Mouse (Mus musculus) liver, adult 2 months (tissue): ENCODE measurements at regions not wholly inside any gene's neighbourhood (a gene's known extent, or its start where the extent isn't known, plus 50 kb on each side); places are given as distances from the start of the nearest gene placed in this dataset.

Experiments used
- DNase-seq: peaks from one replicate; pipeline ENCODE4 v3.0.0-alpha.2; 2011; ENCODE audit warnings: low read depth, low spot score; ENCODE audit errors: extremely low read depth
- H3K27ac ChIP-seq: fragments of 200-500 bp; replicated peaks from 2 replicates; pipeline ENCODE4 v1.5.1; 2012; ENCODE audit warnings: low read depth, mild to moderate bottlenecking, control low read depth, inconsistent platforms, low read length; ENCODE audit not compliant: insufficient read depth
- H3K27me3 ChIP-seq: fragments of 200-500 bp; 2 replicates; pipeline ENCODE4 v1.6.1; 2012; ENCODE audit warnings: mild to moderate bottlenecking, moderate library complexity, low read length, inconsistent platforms; ENCODE audit not compliant: control insufficient read depth, insufficient read depth
- H3K36me3 ChIP-seq: fragments of 200-500 bp; 2 replicates; pipeline ENCODE4 v1.6.1; 2012; ENCODE audit warnings: low read length, inconsistent platforms; ENCODE audit not compliant: control insufficient read depth, insufficient read depth
- H3K4me1 ChIP-seq: fragments of 200-500 bp; 2 replicates; pipeline ENCODE4 v1.6.1; 2011; ENCODE audit warnings: low read length; ENCODE audit not compliant: control insufficient read depth, insufficient read depth
- H3K4me3 ChIP-seq: fragments of 200-500 bp; 2 replicates; pipeline ENCODE4 v1.5.1; 2011; ENCODE audit warnings: low read depth, mild to moderate bottlenecking, control low read depth, low read length, moderate library complexity; ENCODE audit not compliant: insufficient read depth
- H3K79me2 ChIP-seq: fragments of 200-500 bp; 2 replicates; pipeline ENCODE4 v1.6.1; 2012; ENCODE audit warnings: inconsistent platforms, mild to moderate bottlenecking, low read length, moderate library complexity; ENCODE audit not compliant: control insufficient read depth, insufficient read depth
- H3K9ac ChIP-seq: fragments of 200-500 bp; 2 replicates; pipeline ENCODE4 v1.6.1; 2012; ENCODE audit warnings: low read depth, mild to moderate bottlenecking, control low read depth, inconsistent platforms, low read length
- CTCF ChIP-seq: fragments of 200-500 bp; IDR thresholded peaks from 2 replicates; pipeline ENCODE4 v1.5.1; 2011; ENCODE audit warnings: low read depth, low read length, control low read depth
- POLR2A ChIP-seq: fragments of 200-500 bp; IDR thresholded peaks from 2 replicates; pipeline ENCODE4 v1.6.1; 2011; ENCODE audit warnings: low read length, control low read depth; ENCODE audit not compliant: insufficient read depth; ENCODE audit errors: extremely low read depth
- WGBS: fragments of 180-500 bp; shearing (Covaris S2); methylation state at CpG from one replicate; pipeline ENCODE4 v1.1.7; 2018; 5-methylcytosine and 5-hydroxymethylcytosine counted together

- TF ChIP-seq POLR2A (no peak), CTCF (no peak)
- WGBS, result 77% methylated on average over 8 of the region's 8 CpGs
Observed at GRCm38 (mm10) chr2:34038982-34039381, 151.2 kb upstream of the Mvb12b start.

GRCm38 (mm10) chr2:34033212-34033611 is 145.5 kb upstream of the Mvb12b start:
- WGBS, result 62% methylated on average over 11 of the region's 11 CpGs
- DNase-seq, result no peak
- Histone ChIP-seq H3K9ac (no peak overlapping the region), H3K4me3 (no peak overlapping the region), H3K27ac (no peak overlapping the region), H3K27me3 (peaks cover 7% of the 10 kb centered on the region; the same call in 1 of the 2 replicates), H3K79me2 (no peaks in the 10 kb centered on the region), H3K36me3 (no peaks in the 10 kb centered on the region), H3K4me1 (no peaks in the 10 kb centered on the region)
- no peak for TF ChIP-seq CTCF
- TF ChIP-seq POLR2A, result no peak

More at GRCm38 (mm10) chr2:34038982-34039381, 151.2 kb upstream of the Mvb12b start:
- H3K4me1 ChIP-seq, result no peaks in the 10 kb centered on the region
- H3K36me3 ChIP-seq, result no peaks in the 10 kb centered on the region
- no peak overlapping the region for H3K27ac ChIP-seq
- DNase-seq, result no peak
- no peak overlapping the region for H3K9ac ChIP-seq
- H3K79me2 ChIP-seq, result no peaks in the 10 kb centered on the region
- H3K4me3 ChIP-seq, result no peak overlapping the region
- 0 out of 2 replicates have a peak, but pooled peaks cover 4% of the 10 kb centered on the region for H3K27me3 ChIP-seq

GRCm38 (mm10) chr2:34031421-34031820 is 143.7 kb upstream of the Mvb12b start:
- Histone ChIP-seq H3K36me3 (no peaks in the 10 kb centered on the region), H3K4me3 (no peak overlapping the region), H3K4me1 (no peaks in the 10 kb centered on the region), H3K79me2 (no peaks in the 10 kb centered on the region), H3K27ac (no peak overlapping the region), H3K27me3 (peaks cover 9% of the 10 kb centered on the region; the same call in 1 of the 2 replicates), H3K9ac (no peak overlapping the region)
- DNase-seq, result no peak
- WGBS, result 42% methylated on average over 7 of the region's 7 CpGs
- TF ChIP-seq CTCF, result no peak
- no peak for TF ChIP-seq POLR2A

- TF ChIP-seq CTCF, result no peak
- TF ChIP-seq POLR2A, result no peak
- Histone ChIP-seq H3K79me2 (no peaks in the 10 kb centered on the region), H3K4me1 (no peaks in the 10 kb centered on the region), H3K27ac (no peak overlapping the region), H3K9ac (no peak overlapping the region), H3K27me3 (peaks cover 9% of the 10 kb centered on the region; the same call in 1 of the 2 replicates), H3K36me3 (no peaks in the 10 kb centered on the region), H3K4me3 (no peak overlapping the region)
- no peak for DNase-seq
- WGBS, result 22% methylated on average over 11 of the region's 11 CpGs
Observed at GRCm38 (mm10) chr2:34031001-34031412, 143.3 kb upstream of the Mvb12b start.

- Histone ChIP-seq H3K9ac (no peak overlapping the region), H3K4me3 (no peak overlapping the region), H3K27me3 (0 out of 2 replicates have a peak, but pooled peaks cover 2% of the 10 kb centered on the region), H3K36me3 (no peaks in the 10 kb centered on the region), H3K4me1 (no peaks in the 10 kb centered on the region), H3K79me2 (no peaks in the 10 kb centered on the region), H3K27ac (no peak overlapping the region)
- TF ChIP-seq CTCF (no peak), POLR2A (no peak)
- WGBS, result 64% methylated on average over 9 of the region's 9 CpGs
- DNase-seq, result no peak
Observed at GRCm38 (mm10) chr2:34027445-34027844, 139.7 kb upstream of the Mvb12b start.

GRCm38 (mm10) chr2:34026566-34027360 is 139.0 kb upstream of the Mvb12b start:
- H3K27ac ChIP-seq, result no peak overlapping the region
- no peak for TF ChIP-seq CTCF
- no peak for TF ChIP-seq POLR2A
- no peak for DNase-seq
- WGBS, result 75% methylated on average over 16 of the region's 16 CpGs
- H3K4me3 ChIP-seq, result no peak overlapping the region
- H3K4me1 ChIP-seq, result no peaks in the 10 kb centered on the region
- H3K36me3 ChIP-seq, result no peaks in the 10 kb centered on the region
- 0 out of 2 replicates have a peak, but pooled peaks cover 2% of the 10 kb centered on the region for H3K27me3 ChIP-seq
- H3K79me2 ChIP-seq, result no peaks in the 10 kb centered on the region
- no peak overlapping the region for H3K9ac ChIP-seq
